Mouse (Mus musculus): ENCODE results near the gene Gm45753. TPM values are rescaled to one million over a fixed set of nuclear protein-coding genes. Genes with fewer than 3 reads are reported as not detected.

Gm45753 gene
- total RNA-seq, 4 experiments from 2014 or later: 0.28 TPM; not detected in 3

Other genes with a start within 250 kb of the Gm45753 start
- gene Mtnr1a, start 239.3 kb downstream of the Gm45753 start, total RNA-seq (2022): not detected
- not detected for gene F11, start 46.4 kb downstream of the Gm45753 start, total RNA-seq (2022)
- under 1 TPM in 2 of 4 experiments, not detected in 2; 0.11 to 0.13 TPM for gene Klkb1, start 13.6 kb downstream of the Gm45753 start, total RNA-seq (2022)
- gene Cyp4v3, start 24.8 kb upstream of the Gm45753 start, total RNA-seq (2022): 10 to 100 TPM in 2 of 4 experiments, 1 to 10 TPM in 2; 6.2 to 14.2 (median 8.7) TPM
- 10 to 100 TPM; 11.4 to 16.4 (median 14.7) TPM for gene Fam149a, start 73.8 kb upstream of the Gm45753 start, total RNA-seq (2022)
- 10 to 100 TPM in 3 of 4 experiments, 1 to 10 TPM in 1; 9.5 to 13.0 (median 12.0) TPM for gene Tlr3, start 102.6 kb upstream of the Gm45753 start, total RNA-seq (2022)
- gene Sorbs2, start 199.3 kb upstream of the Gm45753 start, total RNA-seq (2022): 100 to 1,000 TPM; 154 to 183 (median 170) TPM

Data from layer of hippocampus, adult 8-10 months (tissue).